20 mouse cellular contexts compared by ENCODE assay signal in the genomic region with DNA sequence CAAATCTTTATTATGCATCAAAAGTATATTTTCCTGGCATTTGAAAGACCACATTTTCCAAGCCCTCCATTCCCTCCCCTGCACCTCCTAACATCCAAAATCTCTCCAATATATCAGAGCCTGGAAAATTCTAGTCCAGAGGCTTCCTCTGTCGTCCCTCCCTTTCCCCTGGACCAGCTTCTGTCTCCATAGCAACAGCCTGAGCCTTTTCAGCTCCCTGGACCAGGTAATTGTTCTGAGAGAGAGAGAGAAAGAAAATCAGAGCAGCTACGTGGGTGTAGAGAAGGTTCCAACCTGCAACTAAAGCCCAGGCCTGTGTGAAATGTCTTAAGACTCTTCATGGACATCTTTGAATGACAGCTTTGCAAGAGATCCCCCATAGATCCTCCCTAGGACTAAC.
DNase-seq lines count a peak whose midpoint lies in the region; ATAC-seq and TF ChIP-seq lines count a peak whose summit lies in the region.
"Had no signal": no experiment of that assay in that cellular context is flagged by ENCODE, and none has a peak within 500 bp of the region (broad histone marks: within the 10 kb centered on the region; RNA-seq: fewer than 3 reads in every experiment).

No protein-coding gene starts in this region.

- no peaks in the 10 kb centered on the region for H3K36me3 ChIP-seq in forebrain, embryonic 12.5 days (replicated peaks)
- H3K36me3 ChIP-seq in hindbrain, postnatal 0 days (ENCODE audit: insufficient read depth, low read length): no peaks in the 10 kb centered on the region
- no peaks in the 10 kb centered on the region for H3K36me3 ChIP-seq in neural tube, embryonic 15.5 days
- no peaks in the 10 kb centered on the region for H3K36me3 ChIP-seq in lung, postnatal 0 days (ENCODE audit: insufficient read depth, low read length)
- H3K36me3 ChIP-seq in heart, embryonic 11.5 days (ENCODE audit: control insufficient read depth, insufficient read depth, low read length): no peaks in the 10 kb centered on the region
- H3K36me3 ChIP-seq in thymus, adult 2 months (ENCODE audit: control insufficient read depth, insufficient read depth, low read length): no peaks in the 10 kb centered on the region
- H3K36me3 ChIP-seq: embryonic facial prominence, embryonic 12.5 days; stomach, embryonic 15.5 days had no signal

- peak; percentile 14 to 25 for DNase-seq in left cerebral cortex, postnatal 25 days (ENCODE audit: low spot score in 2 of 2)
- no peak for DNase-seq in left cerebral cortex, postnatal 14 days (ENCODE audit: low spot score in 2 of 2)
- peak; percentile 67 for DNase-seq in hindbrain, postnatal 0 days (ENCODE audit: low spot score)
- no peak for DNase-seq in lung, postnatal 0 days (ENCODE audit: low spot score)
- DNase-seq in thymus, adult 2 months: no peak
- DNase-seq: adrenal gland, postnatal 36 days; cerebellum, postnatal 36 days; heart, postnatal 14 days; liver; lung, adult 2 months; spleen, adult 18-20 months; thymus, postnatal 25 days had no signal

- no peaks in the 10 kb centered on the region for H3K27me3 ChIP-seq in forebrain, embryonic 12.5 days
- no peaks in the 10 kb centered on the region for H3K27me3 ChIP-seq in hindbrain, postnatal 0 days (ENCODE audit: insufficient read depth, low read length)
- no peaks in the 10 kb centered on the region for H3K27me3 ChIP-seq in neural tube, embryonic 15.5 days (replicated peaks)
- no peaks in the 10 kb centered on the region for H3K27me3 ChIP-seq in lung, postnatal 0 days (replicated peaks; ENCODE audit: insufficient read depth, low read length)
- no peaks in the 10 kb centered on the region for H3K27me3 ChIP-seq in heart, embryonic 11.5 days (ENCODE audit: control insufficient read depth, insufficient read depth, low read length)
- no peaks in the 10 kb centered on the region for H3K27me3 ChIP-seq in thymus, adult 2 months (ENCODE audit: control insufficient read depth, insufficient read depth, low read length)
- H3K27me3 ChIP-seq: embryonic facial prominence, embryonic 12.5 days; Patski; stomach, embryonic 15.5 days had no signal

- peak; percentile 60; the same call in 1 of the 2 replicates for ATAC-seq in forebrain, embryonic 12.5 days (ENCODE audit: low FRiP score)
- peak; percentile 87 for ATAC-seq in hindbrain, postnatal 0 days
- ATAC-seq in neural tube, embryonic 15.5 days (ENCODE audit: low FRiP score): peak; percentile 82
- no peak for ATAC-seq in lung, postnatal 0 days
- ATAC-seq in heart, embryonic 11.5 days (replicated peaks; ENCODE audit: insufficient number of reproducible peaks, low FRiP score, low TSS enrichment): no peak
- ATAC-seq: intestine, embryonic 16.5 days; Patski had no signal

- no peak for TF ChIP-seq CTCF in hindbrain, postnatal 0 days (IDR thresholded peaks at IDR 0.05; ENCODE audit: low read depth)
- TF ChIP-seq CTCF in lung, postnatal 0 days (IDR thresholded peaks at IDR 0.05): no peak
- TF ChIP-seq CTCF in thymus, adult 2 months (IDR thresholded peaks at IDR 0.05; ENCODE audit: borderline replicate concordance, control insufficient read depth, extremely low read depth, insufficient read depth, low read length, poor library complexity): no peak

- H3K27ac ChIP-seq in forebrain, embryonic 12.5 days: peak overlapping the region; percentile 54; the same call in 1 of the 2 replicates
- H3K27ac ChIP-seq in hindbrain, postnatal 0 days: peak overlapping the region; percentile 52; the same call in 1 of the 2 replicates
- peak overlapping the region; percentile 64; the same call in 1 of the 2 replicates for H3K27ac ChIP-seq in neural tube, embryonic 15.5 days (replicated peaks)
- H3K27ac ChIP-seq in lung, postnatal 0 days (ENCODE audit: low read length): no peak overlapping the region
- H3K27ac ChIP-seq in heart, embryonic 11.5 days (ENCODE audit: low read depth, low read length): no peak overlapping the region
- no peak overlapping the region for H3K27ac ChIP-seq in thymus, adult 2 months (ENCODE audit: control insufficient read depth, insufficient read depth, low read length)
- H3K27ac ChIP-seq: embryonic facial prominence, embryonic 12.5 days; kidney, postnatal 0 days; stomach, embryonic 15.5 days had no signal

- TF ChIP-seq EP300 in lung, postnatal 0 days (IDR thresholded peaks at IDR 0.05): no peak

- peaks cover 13% of the 10 kb centered on the region for H3K4me1 ChIP-seq in forebrain, embryonic 12.5 days
- H3K4me1 ChIP-seq in hindbrain, postnatal 0 days (ENCODE audit: insufficient read depth, low read length): no peaks in the 10 kb centered on the region
- H3K4me1 ChIP-seq in neural tube, embryonic 15.5 days: peaks cover 15% of the 10 kb centered on the region
- H3K4me1 ChIP-seq in lung, postnatal 0 days (ENCODE audit: insufficient read depth, low read depth, low read length): no peaks in the 10 kb centered on the region
- 0 out of 2 replicates have a peak, but pooled peaks cover 2% of the 10 kb centered on the region for H3K4me1 ChIP-seq in heart, embryonic 11.5 days (ENCODE audit: control insufficient read depth, insufficient read depth, low read length)
- no peaks in the 10 kb centered on the region for H3K4me1 ChIP-seq in thymus, adult 2 months (replicated peaks; ENCODE audit: control insufficient read depth, insufficient read depth, low read length)

- H3K9me3 ChIP-seq in forebrain, embryonic 12.5 days: no peaks in the 10 kb centered on the region
- no peaks in the 10 kb centered on the region for H3K9me3 ChIP-seq in hindbrain, postnatal 0 days (ENCODE audit: low read length)
- H3K9me3 ChIP-seq in neural tube, embryonic 15.5 days (replicated peaks): no peaks in the 10 kb centered on the region
- H3K9me3 ChIP-seq in lung, postnatal 0 days (ENCODE audit: low read length): no peaks in the 10 kb centered on the region
- H3K9me3 ChIP-seq in heart, embryonic 11.5 days (replicated peaks; ENCODE audit: control insufficient read depth, low read length): no peaks in the 10 kb centered on the region
- H3K9me3 ChIP-seq: embryonic facial prominence, embryonic 12.5 days; stomach, embryonic 15.5 days had no signal

- TF ChIP-seq POLR2A in thymus, adult 2 months (IDR thresholded peaks at IDR 0.05; ENCODE audit: control insufficient read depth, extremely low read depth, insufficient read depth, low read length, poor library complexity): no peak

- H3K4me2 ChIP-seq in forebrain, embryonic 12.5 days: no peak overlapping the region; the same call in 1 of the 2 replicates
- H3K4me2 ChIP-seq in hindbrain, postnatal 0 days (ENCODE audit: low read depth, low read length): no peak overlapping the region
- no peak overlapping the region for H3K4me2 ChIP-seq in neural tube, embryonic 15.5 days
- H3K4me2 ChIP-seq in lung, postnatal 0 days (replicated peaks; ENCODE audit: low read depth, low read length): no peak overlapping the region
- no peak overlapping the region for H3K4me2 ChIP-seq in heart, embryonic 11.5 days
- H3K4me2 ChIP-seq: embryonic facial prominence, embryonic 12.5 days; stomach, embryonic 15.5 days had no signal

- H3K4me3 ChIP-seq in forebrain, embryonic 12.5 days (replicated peaks): no peak overlapping the region
- no peak overlapping the region for H3K4me3 ChIP-seq in hindbrain, postnatal 0 days (ENCODE audit: low read length)
- H3K4me3 ChIP-seq in neural tube, embryonic 15.5 days (replicated peaks): no peak overlapping the region
- H3K4me3 ChIP-seq in lung, postnatal 0 days (ENCODE audit: low read depth, low read length): no peak overlapping the region
- no peak overlapping the region for H3K4me3 ChIP-seq in heart, embryonic 11.5 days (ENCODE audit: low read depth, low read length)
- H3K4me3 ChIP-seq in thymus, adult 2 months (ENCODE audit: control insufficient read depth, insufficient read depth, low read length): no peak overlapping the region
- H3K4me3 ChIP-seq: embryonic facial prominence, embryonic 12.5 days; stomach, embryonic 15.5 days had no signal

- intact Hi-C loops in left cerebral cortex, postnatal 25 days (cut with DNase I): no loop called here
- intact Hi-C loops in left cerebral cortex, postnatal 14 days (cut with DNase I): no loop called here

- WGBS in forebrain, embryonic 12.5 days: 8% methylated on average over 2 of the region's 2 CpGs
- WGBS in hindbrain, postnatal 0 days: 7% methylated on average over 2 of the region's 2 CpGs
- WGBS in neural tube, embryonic 15.5 days: 11% methylated on average over 2 of the region's 2 CpGs
- WGBS in lung, postnatal 0 days: 31% methylated on average over 2 of the region's 2 CpGs
- 45% methylated on average over 2 of the region's 2 CpGs for WGBS in heart, embryonic 11.5 days (ENCODE audit: insufficient replicate concordance)
- WGBS in thymus, adult 2 months: 43% methylated on average over 2 of the region's 2 CpGs

- H3K9ac ChIP-seq in forebrain, embryonic 12.5 days: no peak overlapping the region; the same call in 1 of the 2 replicates
- H3K9ac ChIP-seq in hindbrain, postnatal 0 days (replicated peaks; ENCODE audit: low read length): no peak overlapping the region
- no peak overlapping the region for H3K9ac ChIP-seq in neural tube, embryonic 15.5 days (replicated peaks)
- no peak overlapping the region for H3K9ac ChIP-seq in lung, postnatal 0 days (replicated peaks; ENCODE audit: low read depth)
- H3K9ac ChIP-seq in heart, embryonic 11.5 days (ENCODE audit: low read depth, low read length): no peak overlapping the region
- H3K9ac ChIP-seq: embryonic facial prominence, embryonic 12.5 days; stomach, embryonic 15.5 days had no signal

Comparison
In these comparisons a context has a peak if more than half of its experiments do, and no peak if none do; other contexts are left out.
1. DNase-seq: peak in left cerebral cortex, postnatal 25 days (2 of 2) and hindbrain, postnatal 0 days (single experiment); none in left cerebral cortex, postnatal 14 days (0 of 2), lung, postnatal 0 days (single experiment) and thymus, adult 2 months (single experiment).
2. ATAC-seq: peak in forebrain, embryonic 12.5 days (single experiment), hindbrain, postnatal 0 days (single experiment) and neural tube, embryonic 15.5 days (single experiment); none in lung, postnatal 0 days (single experiment) and heart, embryonic 11.5 days (single experiment).
3. H3K27ac ChIP-seq: peak in forebrain, embryonic 12.5 days (single experiment), hindbrain, postnatal 0 days (single experiment) and neural tube, embryonic 15.5 days (single experiment); none in lung, postnatal 0 days (single experiment), heart, embryonic 11.5 days (single experiment) and thymus, adult 2 months (single experiment).